Mouse (Mus musculus): ENCODE data around the gene Jmjd7. TPM values are rescaled to one million over a fixed set of nuclear protein-coding genes. Genes with fewer than 3 reads are reported as not detected.

Jmjd7 gene
- total and polyA plus RNA-seq, 3 experiments = 8.4 to 15.0 (median 14.6) TPM

GRCm38 (mm10) chr2:120030380-120030779, 3.1 kb downstream of the Jmjd7 start:
- peaks cover 5 to 48% of the 10 kb centered on the region in 2 experiments; a peak in 3 of 4 replicates for H3K4me1 ChIP-seq (ENCODE audit: control insufficient read depth in 1 of 2, insufficient read depth in 2 of 2)
- no peaks in the 10 kb centered on the region for H3K79me2 ChIP-seq (replicated peaks; ENCODE audit: control insufficient read depth, extremely low read depth, insufficient read depth, poor library complexity, severe bottlenecking)
- no peak overlapping the region for H3K27ac ChIP-seq (ENCODE audit: insufficient read depth, low read depth)
- H3K27me3 ChIP-seq (replicated peaks) = no peaks in the 10 kb centered on the region
- H3K4me3 ChIP-seq (replicated peaks in 1 of 3; ENCODE audit: low read depth in 2 of 3, low read length in 2 of 3, poor library complexity in 1 of 3) = no peak overlapping the region
- H3K4me2 ChIP-seq (ENCODE audit: insufficient read depth, low read depth, poor library complexity, severe bottlenecking) = no peak overlapping the region
- H3K9ac ChIP-seq (ENCODE audit: insufficient read depth, low read depth) = no peak overlapping the region
- in situ Hi-C loops (cut with MboI; ENCODE audit: low pct_ligation_motif_present, low pct_unique_long_range_greater_than_20kb, low sequenced_read_pairs) (no loop called here), dilution Hi-C loops (cut with MboI; ENCODE audit: extremely low pct_ligation_motif_present, extremely low pct_unique_long_range_greater_than_20kb, low sequenced_read_pairs) (no loop called here)
- no peaks in the 10 kb centered on the region for H3K9me3 ChIP-seq (replicated peaks; ENCODE audit: low read length)
- H3K36me3 ChIP-seq (replicated peaks in 1 of 2; ENCODE audit: control insufficient read depth in 1 of 2, insufficient read depth in 1 of 2, low read length in 1 of 2) = peaks cover 42 to 68% of the 10 kb centered on the region in 2 experiments
- no peak for DNase-seq (ENCODE audit: extremely low read depth)
- TF ChIP-seq CHD1 (IDR thresholded peaks at IDR 0.05; ENCODE audit: low read depth, low read length) = no peak
- no peak for TF ChIP-seq ZMIZ1 (IDR thresholded peaks at IDR 0.05; ENCODE audit: low read depth, low read length)
- TF ChIP-seq TBP (conservative IDR thresholded peaks at IDR 0.05; ENCODE audit: low read depth, low read length) = no peak
- no peak for TF ChIP-seq NRF1 (IDR thresholded peaks at IDR 0.05; ENCODE audit: low read depth, low read length)
- no peak for TF ChIP-seq POLR2A (IDR thresholded peaks at IDR 0.05; ENCODE audit: low read depth, low read length)
- TF ChIP-seq ZNF384 (IDR thresholded peaks at IDR 0.05; ENCODE audit: low read depth, low read length) = no peak
- TF ChIP-seq RAD21 (IDR thresholded peaks at IDR 0.05; ENCODE audit: low read depth, low read length) = no peak

- dilution Hi-C loops (cut with MboI; ENCODE audit: extremely low pct_ligation_motif_present, extremely low pct_unique_long_range_greater_than_20kb, low sequenced_read_pairs) = no loop called here
These were observed 5.6 kb downstream of the Jmjd7 start, which contains the start of gene Pla2g4b for GRCm38 (mm10) chr2:120032726-120033467. Gene Pla2g4b, plus strand, starts transcription at chr2:120033417.

More at GRCm38 (mm10) chr2:120032726-120033467, 5.6 kb downstream of the Jmjd7 start, which contains the start of gene Pla2g4b:
- peaks cover 5 to 57% of the 10 kb centered on the region in 2 experiments; a peak in 3 of 4 replicates for H3K4me1 ChIP-seq (ENCODE audit: control insufficient read depth in 1 of 2, insufficient read depth in 2 of 2)
- DNase-seq (ENCODE audit: extremely low read depth) = peak; percentile 58
- H3K27me3 ChIP-seq (replicated peaks) = no peaks in the 10 kb centered on the region
- no peaks in the 10 kb centered on the region for H3K9me3 ChIP-seq (replicated peaks; ENCODE audit: low read length)
- H3K36me3 ChIP-seq (replicated peaks in 1 of 2; ENCODE audit: control insufficient read depth in 1 of 2, insufficient read depth in 1 of 2, low read length in 1 of 2) = peaks cover 60 to 87% of the 10 kb centered on the region in 2 experiments
- H3K4me3 ChIP-seq (replicated peaks in 1 of 3; ENCODE audit: low read depth in 2 of 3, low read length in 2 of 3, poor library complexity in 1 of 3) = no peak within 1 kb of the TSS
- no peaks in the 10 kb centered on the region for H3K79me2 ChIP-seq (replicated peaks; ENCODE audit: control insufficient read depth, extremely low read depth, insufficient read depth, poor library complexity, severe bottlenecking)
- no peak within 1 kb of the TSS for H3K27ac ChIP-seq (ENCODE audit: insufficient read depth, low read depth)
- H3K4me2 ChIP-seq (ENCODE audit: insufficient read depth, low read depth, poor library complexity, severe bottlenecking) = no peak within 1 kb of the TSS
- H3K9ac ChIP-seq (ENCODE audit: insufficient read depth, low read depth) = no peak within 1 kb of the TSS
- TF ChIP-seq IRF4 (IDR thresholded peaks at IDR 0.05; ENCODE audit: low read depth, low read length) (no peak), USF2 (conservative IDR thresholded peaks at IDR 0.05; ENCODE audit: low read depth, low read length) (no peak), TBP (conservative IDR thresholded peaks at IDR 0.05; ENCODE audit: low read depth, low read length) (no peak), MEF2A (IDR thresholded peaks at IDR 0.05; ENCODE audit: borderline replicate concordance, low read depth, low read length) (no peak), RAD21 (IDR thresholded peaks at IDR 0.05; ENCODE audit: low read depth, low read length) (no peak), EP300 (IDR thresholded peaks at IDR 0.05; ENCODE audit: low read length) (no peak), E2F4 (IDR thresholded peaks at IDR 0.05; ENCODE audit: insufficient replicate concordance, low read depth, low read length) (no peak), TCF12 (IDR thresholded peaks at IDR 0.05; ENCODE audit: low read depth, low read length) (no peak), NRF1 (IDR thresholded peaks at IDR 0.05; ENCODE audit: low read depth, low read length) (no peak), POLR2AphosphoS2 (IDR thresholded peaks at IDR 0.05; ENCODE audit: low read depth, low read length) (no peak), SIN3A (IDR thresholded peaks at IDR 0.05; ENCODE audit: low read length) (no peak), MYC (IDR thresholded peaks at IDR 0.05; ENCODE audit: low read depth, low read length) (no peak), MXI1 (IDR thresholded peaks at IDR 0.05; ENCODE audit: low read depth, low read length) (no peak), ZC3H11A (IDR thresholded peaks at IDR 0.05; ENCODE audit: low read depth, low read length) (no peak), ELF1 (IDR thresholded peaks at IDR 0.05; ENCODE audit: low read depth, low read length) (no peak)
- in situ Hi-C loops (cut with MboI; ENCODE audit: low pct_ligation_motif_present, low pct_unique_long_range_greater_than_20kb, low sequenced_read_pairs) = no loop called here
